Mouse (Mus musculus) telencephalon, adult 2 months (tissue): ENCODE results near the gene Mul1.

ENCODE experiments used
- DNase-seq: peaks from one replicate; pipeline ENCODE4 v3.0.0-alpha.2; 2011; ENCODE audit warnings: low read depth, low spot score

Mul1 gene

DNA sequence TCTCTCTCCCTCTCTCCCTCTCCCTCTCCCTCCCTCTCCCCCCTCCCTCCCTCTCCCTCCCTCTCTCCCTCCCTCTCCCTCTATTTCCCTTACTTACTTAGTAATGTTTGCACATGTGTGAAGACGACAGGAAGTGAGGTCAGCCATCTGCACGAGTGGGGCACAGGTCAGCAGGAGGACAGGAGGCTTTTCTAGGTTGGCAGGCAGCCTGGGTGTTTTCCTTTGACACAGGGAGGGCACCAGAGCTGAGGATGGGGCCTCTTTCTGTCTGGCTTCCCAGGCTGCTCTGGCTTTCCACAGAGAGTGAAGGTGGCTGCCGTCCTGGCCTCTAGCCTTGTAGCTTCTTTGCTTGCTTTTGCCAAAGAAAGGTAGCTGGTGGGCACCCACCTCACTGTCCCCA, 5.6 kb downstream of the Mul1 start:
- no peak for DNase-seq

DNA sequence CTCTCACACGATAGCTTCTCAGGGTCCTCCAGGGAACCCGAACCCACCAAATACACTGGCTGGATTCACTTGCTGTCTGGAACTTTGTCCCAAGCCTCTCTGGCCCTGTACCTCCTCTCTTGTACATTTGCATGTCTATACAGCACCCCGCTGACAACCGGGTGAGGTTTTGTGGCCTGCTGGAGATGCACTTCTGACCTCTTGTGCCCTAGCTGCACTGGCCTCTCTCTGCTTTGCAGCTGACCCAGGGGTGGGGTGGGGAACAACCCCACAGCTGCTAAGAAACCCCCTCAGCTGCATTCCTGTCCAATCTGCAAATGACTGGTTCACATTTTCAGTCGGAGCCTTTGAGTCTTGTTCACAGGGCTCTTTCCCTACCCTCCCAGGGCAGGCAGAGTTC, 10.5 kb downstream of the Mul1 start:
- DNase-seq = no peak

DNA sequence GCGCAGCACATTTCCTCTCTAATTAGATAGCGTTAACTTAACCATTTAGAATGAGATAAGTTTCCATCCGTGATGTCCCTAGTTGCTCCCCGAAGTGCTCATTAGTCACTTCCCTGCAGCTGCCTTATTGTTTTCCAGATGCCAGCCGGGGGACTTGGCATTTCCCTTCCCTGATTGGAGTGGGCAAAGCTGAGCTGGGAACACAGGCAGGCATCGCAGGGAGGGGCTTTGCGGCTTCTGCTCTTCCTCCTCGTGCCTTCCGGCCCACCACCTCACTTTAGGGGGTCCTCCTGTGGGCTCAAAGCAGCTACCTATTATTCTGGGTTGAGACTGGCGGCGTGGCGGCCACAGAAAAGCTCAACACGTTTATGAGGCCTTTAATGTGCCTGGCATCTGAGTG, 12.5 kb downstream of the Mul1 start:
- DNase-seq = no peak

DNA sequence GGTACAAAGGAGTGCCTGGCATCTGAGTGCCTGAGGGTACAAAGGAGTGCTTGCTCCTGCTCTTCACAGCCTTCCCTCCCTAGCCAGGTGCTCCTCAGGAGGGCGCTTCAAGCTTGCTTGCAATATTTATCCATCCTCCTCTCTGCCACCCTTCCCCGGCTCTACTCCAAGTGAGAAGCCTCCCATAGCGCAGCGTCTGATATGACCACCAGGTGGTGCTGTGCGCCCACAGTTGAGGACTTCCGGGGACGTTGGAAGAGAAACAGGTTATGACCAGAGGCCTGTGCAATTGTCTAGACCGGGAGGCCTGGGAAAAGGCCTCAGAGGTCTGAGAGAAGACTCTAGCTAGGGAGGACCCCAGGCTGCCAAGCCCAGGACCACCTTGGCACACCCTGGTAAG, 12.9 kb downstream of the Mul1 start:
- peak; percentile 78 for DNase-seq

DNA sequence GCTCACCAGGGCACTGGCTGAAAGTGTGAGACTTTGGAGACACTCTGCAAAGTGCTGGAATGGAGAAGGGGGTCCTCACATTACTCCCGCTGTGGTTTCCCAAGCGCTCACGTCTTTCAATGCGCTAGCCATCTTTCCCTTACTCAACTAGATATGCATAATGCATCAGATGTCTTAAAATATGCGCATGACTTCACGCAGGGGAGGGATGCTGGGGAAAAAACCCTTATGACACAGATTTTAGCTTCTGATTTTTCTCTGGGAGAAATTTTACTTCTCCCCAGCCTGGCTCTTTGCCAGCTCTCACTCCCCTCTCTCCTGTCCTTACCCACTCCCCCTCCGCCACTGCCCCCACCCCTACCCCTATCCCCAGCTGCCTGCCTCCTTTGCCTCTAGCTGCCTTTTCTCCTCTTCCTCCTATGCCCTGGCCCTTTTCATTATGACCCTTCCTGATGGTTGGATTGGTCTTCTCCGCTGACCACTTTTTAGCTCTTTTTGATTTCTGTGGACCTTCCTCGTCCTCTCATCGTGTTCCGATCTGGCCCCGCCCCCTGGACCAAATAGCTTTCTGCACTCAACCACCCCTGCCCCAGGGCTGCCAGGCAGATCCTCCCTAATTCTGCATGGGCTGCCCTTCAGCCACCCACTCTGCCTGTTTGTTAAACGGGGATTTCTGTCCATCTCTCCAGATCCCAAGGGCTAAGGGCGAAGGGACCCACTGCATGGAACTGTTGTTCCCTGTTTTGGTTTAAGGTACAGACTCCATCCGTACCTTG, 13.5 kb downstream of the Mul1 start:
- peak; percentile 58 for DNase-seq

DNA sequence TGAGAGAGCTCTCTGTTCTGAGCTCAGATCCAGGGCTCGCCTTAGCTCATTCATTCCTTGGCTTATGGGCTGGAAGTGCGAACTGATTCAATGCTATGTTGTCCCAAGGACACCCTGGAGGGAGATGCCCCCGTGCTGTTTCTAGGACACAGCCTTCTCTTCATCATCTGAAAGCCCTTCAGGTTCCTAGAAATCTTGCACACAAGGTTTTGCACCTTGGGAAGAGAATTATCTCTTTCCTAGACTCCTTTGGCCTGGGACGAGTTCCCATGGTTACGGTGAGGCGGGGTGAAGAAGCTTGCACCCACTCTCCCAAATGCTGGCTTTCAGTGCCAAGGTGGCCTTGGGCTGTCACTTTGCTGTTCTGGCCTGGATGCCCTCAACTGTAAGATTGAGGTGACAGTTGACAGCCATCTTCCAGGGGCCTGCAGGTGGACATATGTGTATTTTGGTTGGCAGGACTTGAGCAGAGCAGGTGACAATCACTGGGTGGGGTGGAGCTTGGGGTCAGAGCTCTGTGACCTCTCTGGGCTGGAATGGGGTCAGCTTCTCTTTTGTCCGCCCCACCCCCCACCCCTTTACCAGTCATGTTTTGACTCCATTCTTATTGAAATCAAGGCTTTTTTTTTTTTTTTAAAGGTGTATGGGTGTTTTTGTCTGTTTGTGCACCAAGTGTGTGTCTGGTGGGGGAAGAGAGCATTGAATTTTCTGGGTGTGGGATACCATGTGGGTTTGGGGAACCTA, 14.6 kb downstream of the Mul1 start:
- DNase-seq = no peak

DNA sequence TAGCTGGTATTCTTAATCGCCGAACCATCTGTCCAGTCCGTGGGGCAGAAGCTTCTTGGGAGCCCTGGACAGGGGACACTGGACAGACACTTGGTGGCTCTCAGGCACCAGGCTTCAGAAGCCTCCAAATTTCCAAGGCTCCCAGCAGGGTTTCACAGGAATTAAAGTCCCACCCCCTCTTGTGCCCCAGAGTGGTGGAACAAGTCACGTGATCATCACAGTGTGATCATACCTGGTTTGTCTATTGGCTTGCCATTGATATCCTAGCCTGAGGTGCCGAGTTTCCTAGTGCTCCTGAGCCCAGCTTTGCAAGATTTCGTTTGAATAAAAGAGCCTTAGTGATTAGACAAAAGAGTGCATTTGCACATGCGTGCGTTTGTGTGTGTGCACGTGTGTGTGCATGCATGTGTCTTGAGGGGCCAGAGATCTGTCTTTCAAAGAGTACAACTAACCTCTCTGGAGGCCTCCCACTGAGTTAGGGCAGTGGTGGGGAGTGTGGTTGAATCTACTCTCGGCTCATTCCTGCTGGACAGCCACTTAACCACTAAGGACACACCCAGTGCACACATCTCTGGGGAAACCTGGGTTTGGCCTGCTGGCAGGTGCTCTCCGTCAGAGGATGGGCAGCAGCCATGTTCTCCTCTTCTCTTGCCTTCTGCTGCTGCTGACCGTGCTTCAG, 15.3 kb downstream of the Mul1 start:
- no peak for DNase-seq

DNA sequence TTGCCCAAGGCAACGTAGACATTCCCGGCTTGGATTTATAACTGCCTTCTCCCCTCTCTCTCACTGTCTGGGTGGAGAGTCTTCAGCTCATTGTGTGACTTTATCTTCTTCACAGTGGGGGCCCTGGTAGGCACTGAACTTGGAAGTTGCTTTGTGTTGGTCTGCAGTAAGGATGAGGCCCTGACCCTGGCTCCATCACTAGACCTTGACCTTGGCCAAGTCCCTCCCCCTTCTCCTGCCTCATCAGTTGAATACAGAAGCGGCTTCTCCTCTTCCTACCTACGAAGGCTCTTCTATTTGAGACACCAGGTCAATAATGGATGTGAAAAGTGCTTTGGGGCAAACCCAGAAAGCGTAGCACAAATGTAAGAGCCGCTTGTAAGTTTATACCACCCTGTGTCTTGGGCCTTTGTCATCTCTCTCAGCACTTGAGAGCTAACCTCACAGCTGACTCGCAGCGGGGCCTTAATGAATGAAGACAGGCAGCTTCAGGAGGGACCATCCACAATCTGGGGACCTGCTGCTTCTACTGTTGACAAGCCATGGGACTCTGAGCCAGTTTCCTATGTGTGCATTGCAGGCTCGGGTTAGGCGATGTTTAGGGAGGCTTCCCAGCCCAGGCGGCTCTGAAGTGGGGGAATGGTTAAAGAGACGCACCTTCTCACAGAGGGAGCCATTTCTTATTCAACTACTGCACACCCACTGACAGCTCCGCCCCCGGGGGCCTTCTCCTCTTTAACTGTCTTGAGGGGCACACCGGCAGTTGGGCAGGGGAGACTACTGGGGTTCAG, 18.0 kb downstream of the Mul1 start:
- no peak for DNase-seq

DNA sequence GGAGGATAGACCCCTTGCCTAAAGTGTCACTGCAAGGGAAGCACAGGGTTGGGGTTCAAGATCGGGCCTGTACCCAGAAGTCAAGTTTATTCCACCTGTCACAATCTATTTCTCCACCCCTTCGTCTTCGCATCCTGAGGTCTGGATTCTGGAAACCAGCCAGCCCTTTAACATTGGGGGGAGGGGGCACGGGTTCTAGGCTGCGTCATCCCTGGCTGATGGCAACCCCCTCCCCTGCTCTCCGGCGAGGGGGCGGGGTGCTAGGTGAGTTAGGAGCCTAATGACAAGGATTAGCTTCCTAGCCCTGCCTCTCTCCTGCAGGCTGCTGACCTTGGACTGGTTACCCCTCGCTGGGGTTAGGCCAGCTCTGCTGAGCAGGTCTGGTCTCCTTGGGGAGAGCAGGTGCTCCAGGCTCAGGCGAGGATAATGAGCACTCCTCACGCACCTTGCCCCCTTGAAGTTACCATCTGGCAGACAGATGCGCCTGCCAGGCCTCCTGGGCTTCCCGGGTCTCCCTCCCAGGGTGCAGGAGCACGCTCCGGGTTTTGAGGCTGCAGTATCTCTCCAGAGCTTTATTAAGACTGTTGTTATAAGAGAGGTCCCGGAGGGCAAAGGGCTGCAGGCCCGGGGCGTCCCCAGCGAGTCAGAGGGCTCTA, 18.8 kb downstream of the Mul1 start:
- DNase-seq = no peak

DNA sequence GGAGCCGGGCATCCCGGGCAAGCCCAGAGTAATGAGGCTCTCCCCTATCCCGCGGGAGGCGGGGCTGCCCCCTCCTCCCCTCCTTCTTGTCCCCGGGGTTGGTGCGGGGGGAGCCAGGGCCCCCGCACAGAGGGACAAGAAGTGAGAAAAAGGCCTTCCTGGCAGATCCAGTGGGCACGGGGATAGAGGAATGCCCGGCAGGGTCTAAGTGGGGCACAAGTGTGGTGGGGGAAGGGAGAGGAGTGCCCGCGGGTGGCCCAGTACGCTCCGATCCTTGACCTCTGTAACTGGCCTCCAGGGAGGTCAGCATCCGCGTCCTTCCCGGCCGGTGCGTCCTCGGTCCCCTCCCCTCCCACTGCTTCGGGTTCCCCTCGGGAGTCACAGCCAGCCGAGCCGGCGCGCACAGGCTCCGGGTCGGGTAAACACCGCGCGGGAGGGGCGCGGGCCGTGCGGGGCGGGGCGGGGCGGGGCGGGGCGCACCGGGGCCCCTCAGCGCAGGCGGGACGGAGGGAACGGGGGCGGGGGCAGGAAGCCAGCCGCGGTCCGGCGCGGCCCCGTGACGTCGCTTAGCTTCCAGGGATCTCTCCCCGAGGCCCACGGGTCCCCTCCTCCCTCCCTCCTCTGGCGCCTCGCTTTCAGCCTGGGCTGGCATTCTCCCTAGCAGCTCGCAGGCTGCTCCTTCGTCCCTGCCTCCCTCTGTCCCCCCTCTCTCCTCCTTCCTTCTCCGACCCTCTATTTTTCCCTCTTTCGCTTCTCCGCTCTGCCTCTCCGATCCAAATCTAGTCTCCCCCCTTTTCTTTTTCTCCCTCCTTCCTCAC, 19.5 kb downstream of the Mul1 start, which contains the start of gene Camk2n1:
Camk2n1 (plus strand) TSS at position 562 of the 818 bp plus-strand sequence.
- peak; percentile 75 for DNase-seq

DNA sequence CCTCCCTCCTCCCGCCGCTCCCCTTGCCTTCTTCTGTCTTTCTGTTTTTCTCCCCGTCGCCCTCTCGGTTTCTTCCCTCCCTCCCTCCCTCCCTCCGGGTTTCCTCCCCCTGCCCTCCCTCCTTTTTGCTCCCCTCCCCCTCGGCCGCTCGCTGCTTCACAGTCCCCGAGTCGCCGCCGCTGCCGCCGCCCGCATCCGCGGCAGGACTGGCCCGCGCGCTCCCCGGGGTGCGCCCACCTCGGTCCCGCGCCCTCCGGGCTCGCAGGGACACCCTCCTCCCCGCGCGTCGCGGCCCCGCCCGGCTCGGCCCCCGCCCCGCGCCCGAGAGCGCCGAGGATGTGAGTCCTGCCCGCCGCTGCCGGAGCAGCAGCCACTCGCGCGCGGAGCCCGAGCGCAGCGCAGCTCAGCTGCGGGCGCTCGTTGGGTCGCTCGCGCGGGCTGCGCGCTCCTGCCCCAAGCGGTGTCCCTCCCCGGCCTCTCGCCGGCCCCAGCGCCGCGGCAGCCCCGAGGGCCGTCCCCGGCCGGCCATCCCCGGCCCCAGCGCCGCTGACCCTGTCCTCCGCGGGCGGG, 20.2 kb downstream of the Mul1 start:
- peak; percentile 62 for DNase-seq

DNA sequence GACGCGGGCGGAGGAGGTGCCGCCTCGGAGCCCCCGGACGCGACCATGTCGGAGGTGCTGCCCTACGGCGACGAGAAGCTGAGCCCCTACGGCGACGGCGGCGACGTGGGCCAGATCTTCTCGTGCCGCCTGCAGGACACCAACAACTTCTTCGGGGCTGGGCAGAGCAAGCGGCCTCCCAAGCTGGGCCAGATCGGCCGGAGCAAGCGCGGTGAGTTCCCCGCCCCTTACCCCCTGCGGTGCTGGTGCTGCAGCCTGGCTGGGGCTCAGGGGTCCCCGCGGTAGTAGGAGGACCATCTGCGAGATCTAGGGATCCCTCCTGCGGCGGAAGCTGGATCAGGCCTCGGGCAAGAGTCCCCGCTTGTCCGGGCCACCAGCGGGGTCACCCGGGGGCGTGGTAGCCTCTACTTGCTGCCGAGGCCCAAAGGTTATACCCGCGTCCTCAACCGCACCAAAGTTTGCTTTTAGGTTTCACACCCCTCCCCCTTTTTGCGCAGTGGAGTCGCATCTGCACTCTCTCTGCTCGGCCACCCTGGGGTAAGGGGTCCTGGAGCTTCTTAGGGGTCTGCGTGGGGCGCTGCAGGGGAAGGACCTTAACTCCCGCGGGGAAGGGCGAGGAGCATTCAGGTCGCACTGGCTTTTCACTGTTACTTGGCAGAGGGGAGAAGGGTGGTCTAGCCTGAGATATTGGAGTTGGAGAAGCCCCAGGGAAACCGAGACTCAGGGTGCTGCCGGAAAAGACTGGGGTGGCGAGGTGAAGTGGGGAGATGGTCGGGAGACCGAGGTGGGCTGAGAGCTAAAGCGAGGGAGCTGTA, 20.9 kb downstream of the Mul1 start:
- DNase-seq = no peak

DNA sequence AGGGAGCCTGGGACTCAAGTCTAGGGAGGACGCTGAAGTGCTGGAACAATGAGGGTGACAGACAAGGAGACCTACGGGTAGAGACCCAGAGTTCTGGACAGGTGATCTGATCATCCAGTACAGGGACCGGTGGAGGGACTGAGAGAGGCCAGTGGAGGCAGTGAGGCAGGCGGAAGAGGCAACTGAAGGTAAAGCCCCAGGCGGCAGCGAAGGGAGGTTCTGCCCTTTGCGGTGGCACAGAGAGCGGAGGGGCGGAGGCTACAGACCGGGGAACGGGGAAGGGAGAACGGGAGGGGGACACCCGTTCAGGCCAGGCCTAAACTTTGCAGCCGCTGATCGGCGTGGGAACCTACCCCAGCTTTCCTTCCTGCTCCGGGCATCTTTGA, 21.5 kb downstream of the Mul1 start:
- DNase-seq = no peak

DNA sequence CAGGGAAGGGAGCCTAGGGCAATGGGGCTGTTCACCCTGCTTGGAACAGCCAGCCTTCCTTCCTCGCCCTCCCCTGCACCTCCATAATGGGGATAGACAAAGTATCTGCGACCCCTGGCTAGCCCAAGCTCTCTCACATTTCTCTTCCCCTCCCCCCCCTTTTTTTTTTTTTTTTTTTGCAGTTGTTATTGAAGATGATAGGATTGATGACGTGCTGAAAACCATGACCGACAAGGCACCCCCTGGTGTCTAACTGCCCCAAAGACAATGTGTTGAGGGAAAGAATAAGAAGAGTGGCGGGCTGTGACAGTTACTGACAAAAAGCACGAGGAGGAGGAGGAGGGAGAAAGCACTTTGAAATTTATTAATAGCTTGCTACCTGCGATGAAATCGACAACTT, 22.1 kb downstream of the Mul1 start:
- DNase-seq = no peak

DNA sequence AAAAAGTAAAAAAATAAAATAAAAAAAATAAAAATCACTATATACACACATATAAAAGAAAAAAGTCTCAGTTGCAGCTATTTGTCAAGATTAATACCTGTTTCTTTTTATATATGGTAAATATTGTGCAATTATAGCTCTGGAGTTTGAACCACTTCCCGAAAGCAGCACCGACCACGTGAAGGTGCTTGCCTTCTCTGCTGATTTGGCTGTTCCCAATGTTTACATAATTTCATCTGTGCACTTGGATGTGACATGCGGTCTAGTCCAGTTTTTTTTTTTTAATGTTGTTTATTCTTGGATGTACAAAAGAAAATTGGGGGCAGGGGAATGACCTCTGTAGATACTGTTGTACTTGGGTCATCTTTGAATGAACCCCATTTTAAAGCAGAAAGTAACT, 22.6 kb downstream of the Mul1 start:
- DNase-seq = no peak

DNA sequence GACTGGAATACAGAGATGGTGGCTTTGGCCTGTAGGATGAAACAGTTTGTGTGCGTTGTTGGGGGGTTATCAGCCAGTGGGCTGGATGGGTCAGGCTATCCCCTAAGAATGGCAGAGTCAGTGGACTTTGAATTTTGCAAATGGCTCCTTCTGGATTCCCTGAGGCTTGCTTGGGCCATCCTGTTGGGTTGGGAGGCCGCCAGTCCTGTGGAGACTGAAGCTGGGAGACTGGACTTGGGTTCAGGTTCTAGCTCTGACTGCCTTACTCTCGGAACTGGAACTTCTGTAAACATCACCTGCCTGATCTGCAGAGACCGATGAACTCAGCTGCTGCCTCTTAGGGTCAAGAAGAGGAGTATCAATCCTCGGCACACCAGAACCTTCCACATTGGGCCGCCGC, 23.7 kb downstream of the Mul1 start:
- no peak for DNase-seq

DNA sequence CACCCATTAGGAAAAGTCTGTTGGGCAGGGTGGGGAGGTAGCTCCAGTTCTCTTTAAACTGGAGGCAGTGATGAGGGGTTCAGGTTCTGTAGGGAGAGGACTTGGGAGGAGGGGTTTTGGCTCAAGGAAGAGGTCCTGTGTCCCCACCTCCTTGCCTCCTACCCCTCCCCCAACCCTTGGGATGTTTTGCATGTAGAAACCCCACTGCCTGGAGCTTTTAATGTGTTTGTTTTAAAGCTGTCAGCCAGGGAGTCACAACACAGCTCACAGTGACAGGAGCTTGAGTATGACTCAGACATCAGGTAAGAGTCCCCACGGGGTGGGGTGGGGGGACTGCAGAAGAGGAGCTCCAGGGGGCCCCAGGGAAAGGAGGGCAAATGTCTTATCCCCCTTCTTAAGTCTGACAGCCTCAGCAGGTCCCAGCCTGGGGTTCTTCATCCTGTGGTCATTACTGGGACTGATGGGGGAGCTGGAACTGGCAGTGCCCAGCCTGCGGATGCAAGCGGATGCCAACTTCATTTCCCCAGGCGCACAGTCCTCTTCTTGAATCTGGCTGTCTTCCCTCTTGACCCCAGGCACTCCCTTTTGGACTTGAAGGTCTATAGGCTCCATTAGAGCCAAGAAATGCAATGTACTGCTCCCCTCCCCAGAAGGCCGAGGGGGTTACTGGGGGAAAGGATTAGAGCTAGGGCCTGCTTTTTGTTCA, 24.4 kb downstream of the Mul1 start:
- no peak for DNase-seq

DNA sequence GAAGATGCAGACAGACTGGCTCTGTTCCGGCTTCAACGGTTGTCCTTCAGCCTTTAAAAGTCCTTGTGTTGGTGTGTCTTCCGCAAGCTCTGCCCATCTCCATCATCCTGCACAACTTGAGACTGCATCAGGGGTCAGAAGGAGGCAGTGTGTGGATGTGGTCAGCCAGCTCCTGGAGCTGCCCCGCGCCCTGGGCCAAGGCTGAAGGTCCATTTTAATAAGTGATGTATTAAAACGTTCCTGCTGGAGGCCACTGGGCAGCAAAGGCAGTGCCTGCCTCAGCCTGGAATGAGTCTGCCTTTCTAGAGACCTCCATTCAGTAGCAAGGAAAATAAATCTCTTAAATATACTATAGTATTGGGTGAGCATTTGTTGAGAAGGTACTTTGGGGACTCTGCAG, 25.3 kb downstream of the Mul1 start:
- DNase-seq = no peak

DNA sequence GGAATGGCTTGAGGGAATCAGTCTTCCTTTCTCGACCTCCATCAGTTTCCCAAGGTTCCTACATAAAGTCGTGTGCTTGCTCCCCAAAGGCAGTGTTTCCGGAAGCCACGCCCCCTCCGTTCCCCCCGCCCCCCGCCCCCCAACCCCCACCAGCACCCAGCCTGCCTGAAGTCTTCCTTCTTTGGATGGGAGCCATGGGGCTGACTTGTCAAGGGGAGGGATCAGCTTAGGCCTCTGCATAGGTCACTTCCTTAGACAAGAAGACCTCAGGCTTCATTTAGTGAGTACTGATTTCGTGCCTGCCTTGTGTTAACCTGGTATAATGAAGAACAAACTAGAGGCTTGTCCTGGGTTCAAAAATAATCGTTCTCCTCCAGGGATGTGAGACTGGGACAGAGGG, 26.4 kb downstream of the Mul1 start:
- no peak for DNase-seq
